Mouse (Mus musculus): ENCODE measurements at regions not wholly inside any gene's neighbourhood (a gene's known extent, or its start where the extent isn't known, plus 50 kb on each side); places are given as distances from the start of the nearest gene placed in this dataset.

DNA sequence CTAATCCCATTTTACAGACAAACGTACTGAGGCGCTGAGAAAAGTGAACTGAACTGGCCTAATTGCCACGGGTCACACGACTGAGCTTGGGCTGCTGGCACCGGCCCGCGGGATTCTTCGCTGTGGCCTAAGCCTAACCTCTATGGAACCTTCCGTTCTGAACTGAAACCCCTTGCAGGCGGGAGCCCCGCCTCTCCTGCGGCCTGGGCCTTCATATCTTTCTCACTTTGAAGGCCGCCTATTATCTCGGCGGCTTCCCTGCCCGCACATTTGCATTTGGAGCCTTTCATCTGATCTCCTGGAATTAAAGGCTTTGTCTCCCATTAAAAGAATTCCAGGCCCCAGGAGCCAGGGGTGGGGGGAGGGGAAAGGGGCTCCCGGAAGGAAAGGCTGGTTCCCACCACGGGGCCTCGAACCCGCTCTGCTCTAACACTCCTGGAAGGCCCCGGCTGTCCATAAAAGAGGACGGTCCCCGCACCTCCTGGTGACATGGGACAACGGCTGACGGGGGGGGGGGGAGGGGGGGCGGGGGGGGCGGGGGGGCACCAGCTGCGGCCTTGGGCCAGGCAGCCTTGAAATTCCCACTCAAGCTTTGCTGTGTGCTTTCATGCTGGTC lies 122.9 kb upstream of the Pja1 start:
- no peak for DNase-seq (ENCODE audit: low read depth, low spot score)

DNA sequence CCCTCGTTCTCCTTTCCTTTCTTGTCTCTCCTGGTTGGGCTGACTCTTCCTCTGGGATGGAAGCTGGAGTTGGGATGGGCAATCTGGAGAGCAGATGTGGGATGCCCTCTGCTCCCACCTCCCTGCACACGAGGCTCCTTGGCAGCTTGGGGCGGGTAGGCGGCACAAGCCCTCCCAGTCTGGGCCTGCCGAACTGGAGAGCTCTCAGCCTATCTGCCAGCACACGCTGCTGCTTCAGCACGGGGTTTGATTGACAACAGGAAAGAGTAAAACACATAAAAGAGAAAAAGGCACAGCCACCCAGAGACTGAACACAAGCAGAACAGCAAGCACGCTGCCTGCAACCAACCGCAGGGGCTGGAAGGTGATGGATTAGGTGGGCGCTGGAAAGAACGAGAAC lies 121.9 kb upstream of the Pja1 start:
- no peak for DNase-seq (ENCODE audit: low read depth, low spot score)

DNA sequence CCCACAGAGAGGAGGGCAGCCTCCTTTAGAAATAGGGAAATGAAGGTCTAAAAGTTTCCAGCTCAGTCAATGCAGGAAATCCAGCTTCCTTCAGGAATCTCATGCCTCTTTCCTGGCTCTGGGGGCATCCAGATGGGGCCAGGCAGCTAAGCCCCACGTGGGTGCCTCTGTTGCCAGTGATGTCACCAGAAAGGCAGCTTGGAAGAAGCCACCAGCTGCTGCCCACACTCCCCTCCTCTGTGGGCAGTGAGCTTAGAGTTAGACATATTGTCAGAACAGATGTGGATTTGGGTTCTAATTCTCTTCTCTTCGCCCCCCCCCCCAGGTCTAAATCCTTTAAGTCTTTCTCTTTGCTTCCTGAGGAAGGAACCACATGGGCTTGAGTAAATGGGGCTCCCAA lies 116.2 kb upstream of the Pja1 start:
- no peak for DNase-seq (ENCODE audit: low read depth, low spot score)

DNA sequence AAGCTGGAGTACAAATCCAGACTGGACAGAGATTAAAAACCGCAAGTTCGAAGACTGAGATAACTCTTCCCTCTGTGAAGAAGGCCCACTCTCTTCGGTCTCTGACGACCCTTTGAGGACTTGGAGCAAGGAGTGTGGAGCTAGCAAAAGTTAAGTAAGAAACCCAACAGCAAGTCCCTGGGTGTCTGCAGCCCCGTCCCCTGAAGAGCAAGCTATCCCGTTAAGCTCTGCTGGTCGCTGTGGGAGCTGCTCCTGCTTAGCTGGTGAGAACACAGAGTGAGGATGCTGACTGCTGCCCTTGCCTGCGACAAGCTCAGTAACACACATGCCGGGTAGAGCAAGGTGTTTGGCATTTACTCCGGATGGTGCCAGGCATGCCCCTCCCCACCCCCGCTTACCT lies 115.2 kb upstream of the Pja1 start:
- DNase-seq (ENCODE audit: low read depth, low spot score), result no peak

- DNase-seq (ENCODE audit: low read depth, low spot score), result no peak
Observed at GRCm38 (mm10) chrX:99585703-99586102, 114.6 kb upstream of the Pja1 start.

GRCm38 (mm10) chrX:99582611-99583010 lies 111.5 kb upstream of the Pja1 start:
- DNase-seq (ENCODE audit: low read depth, low spot score), result no peak

DNA sequence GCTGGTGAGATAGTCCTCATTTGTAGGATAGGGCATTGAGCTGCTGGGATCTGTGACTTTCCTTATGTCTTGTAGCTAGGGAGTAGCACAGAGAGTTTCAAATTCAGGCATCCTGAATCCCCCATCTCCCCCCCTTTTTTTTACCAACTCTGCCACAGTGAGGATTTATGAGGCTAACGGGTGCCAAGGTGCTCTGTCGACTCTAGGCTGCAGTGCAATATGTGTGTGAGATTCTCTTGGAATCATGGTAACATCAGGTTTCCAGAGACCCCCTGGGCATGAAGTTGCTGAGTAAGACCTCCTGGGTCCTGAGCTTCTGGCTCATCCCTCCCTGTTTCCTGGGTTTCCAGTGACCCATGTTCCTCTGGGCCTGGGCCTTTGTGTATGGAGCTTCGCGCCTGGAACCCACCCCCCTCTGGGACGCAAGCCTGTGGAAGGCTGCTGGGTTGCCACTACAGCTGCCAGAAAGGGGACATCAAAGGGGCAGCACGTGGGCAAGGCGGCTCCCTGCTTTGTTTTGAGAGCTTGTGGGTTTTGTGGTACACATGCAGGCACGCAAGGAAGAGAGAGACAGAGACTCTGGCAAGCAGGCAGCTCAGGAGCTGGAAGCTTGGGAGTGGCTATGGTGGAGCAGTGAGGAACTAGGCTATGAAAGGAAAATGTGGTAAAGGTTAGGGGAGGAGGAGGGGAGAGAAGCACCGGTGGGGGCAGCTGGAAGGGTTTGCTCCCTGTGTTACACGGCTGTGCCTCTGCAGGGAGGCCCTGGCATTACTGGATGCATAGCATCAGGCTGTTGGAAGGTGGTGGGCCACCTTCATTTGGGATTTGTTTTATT lies 110.8 kb upstream of the Pja1 start:
- DNase-seq (ENCODE audit: low read depth, low spot score), result no peak

- DNase-seq (ENCODE audit: low read depth, low spot score), result peak; percentile 60
Observed at GRCm38 (mm10) chrX:99579206-99579605, 108.1 kb upstream of the Pja1 start.

GRCm38 (mm10) chrX:99578796-99579195 lies 107.7 kb upstream of the Pja1 start:
- DNase-seq (ENCODE audit: low read depth, low spot score), result no peak

GRCm38 (mm10) chrX:99575105-99575504 lies 104.0 kb upstream of the Pja1 start:
- no peak for DNase-seq (ENCODE audit: low read depth, low spot score)

GRCm38 (mm10) chrX:99574441-99575103 lies 103.5 kb upstream of the Pja1 start:
- DNase-seq (ENCODE audit: low read depth, low spot score), result no peak

- no peak for DNase-seq (ENCODE audit: low read depth, low spot score)
Observed at GRCm38 (mm10) chrX:99570161-99570560, 99.1 kb upstream of the Pja1 start.

DNA sequence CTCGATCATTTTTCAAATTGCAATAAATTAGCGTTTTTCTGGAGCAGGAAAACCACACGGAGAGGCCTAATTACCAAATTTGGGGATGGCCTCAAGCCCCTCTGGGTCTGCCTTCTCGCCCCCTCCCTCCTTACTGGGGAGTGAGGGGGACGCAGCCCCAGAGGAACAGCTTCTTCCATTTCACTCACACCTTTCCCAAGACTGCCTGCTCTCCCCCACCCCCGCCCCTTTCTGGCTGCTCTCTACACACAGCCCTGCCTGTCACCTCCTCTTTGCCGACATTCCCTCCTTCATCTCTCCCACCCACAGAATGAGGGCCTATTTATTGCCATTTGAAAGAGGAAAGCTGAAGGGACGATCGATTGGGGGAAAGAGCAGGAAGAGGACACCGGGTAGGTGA lies 97.2 kb upstream of the Pja1 start:
- no peak for DNase-seq (ENCODE audit: low read depth, low spot score)

GRCm38 (mm10) chrX:99567367-99568164 lies 96.5 kb upstream of the Pja1 start:
- peak; percentile 63 for DNase-seq (ENCODE audit: low read depth, low spot score)

GRCm38 (mm10) chrX:99561995-99562394 lies 90.9 kb upstream of the Pja1 start:
- DNase-seq (ENCODE audit: low read depth, low spot score), result no peak

- DNase-seq (ENCODE audit: low read depth, low spot score), result no peak
Observed at GRCm38 (mm10) chrX:99560699-99561098, 89.6 kb upstream of the Pja1 start.

DNA sequence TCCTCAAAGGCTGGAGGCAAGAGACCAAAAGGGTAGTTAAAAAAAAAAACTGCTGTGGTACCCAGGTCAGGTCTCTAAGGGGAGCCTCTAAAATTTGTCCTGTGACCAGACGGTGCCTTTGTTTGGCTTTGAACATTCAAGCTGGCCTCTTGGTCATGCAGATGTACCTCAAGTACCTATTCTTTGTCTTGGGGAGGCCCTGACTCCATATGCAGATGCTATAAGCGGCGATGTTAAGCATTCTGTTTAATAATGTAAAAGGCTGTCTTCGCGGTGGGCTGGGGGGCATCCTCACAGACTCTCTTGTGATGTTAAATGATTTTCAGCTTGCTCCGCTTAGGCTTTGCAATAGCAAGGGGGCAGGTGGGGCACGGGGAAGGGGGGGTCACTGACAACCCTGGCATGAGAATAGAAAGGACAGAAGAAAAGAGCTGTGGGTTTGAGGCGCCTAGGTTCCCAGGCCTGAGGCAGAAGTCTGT lies 85.8 kb upstream of the Pja1 start:
- DNase-seq (ENCODE audit: low read depth, low spot score), result no peak

- DNase-seq (ENCODE audit: low read depth, low spot score), result no peak
Observed at GRCm38 (mm10) chrX:99555976-99556781, 85.1 kb upstream of the Pja1 start.

DNA sequence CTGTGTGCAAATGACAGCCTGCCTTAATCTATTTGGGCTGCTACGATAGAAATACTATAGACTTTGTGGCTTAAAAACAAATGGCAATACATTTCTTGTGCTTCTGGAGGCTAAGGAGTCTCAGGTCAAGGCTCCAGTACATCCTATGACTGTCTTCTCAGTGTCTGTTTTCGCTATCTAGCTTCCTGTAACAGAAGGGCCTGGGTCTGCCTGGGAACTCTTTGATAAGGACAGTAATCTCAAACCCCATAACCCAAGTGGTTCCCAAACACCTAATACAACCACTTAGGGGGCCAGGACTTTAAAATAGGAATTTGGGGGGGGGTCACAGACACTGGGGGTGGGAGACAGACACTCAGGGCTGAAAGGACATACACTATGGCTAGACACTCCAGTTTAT lies 81.7 kb upstream of the Pja1 start:
- DNase-seq (ENCODE audit: low read depth, low spot score), result no peak

- DNase-seq (ENCODE audit: low read depth, low spot score), result peak; percentile 77
Observed at GRCm38 (mm10) chrX:99550057-99550760, 79.1 kb upstream of the Pja1 start.
